Mouse (Mus musculus) 416B (cell line): ENCODE measurements around the gene Clip3.

Source experiments
- DNase-seq: peaks from one replicate; pipeline ENCODE4 v3.0.0; 2011; ENCODE audit warnings: low read depth

The Clip3 gene

DNA sequence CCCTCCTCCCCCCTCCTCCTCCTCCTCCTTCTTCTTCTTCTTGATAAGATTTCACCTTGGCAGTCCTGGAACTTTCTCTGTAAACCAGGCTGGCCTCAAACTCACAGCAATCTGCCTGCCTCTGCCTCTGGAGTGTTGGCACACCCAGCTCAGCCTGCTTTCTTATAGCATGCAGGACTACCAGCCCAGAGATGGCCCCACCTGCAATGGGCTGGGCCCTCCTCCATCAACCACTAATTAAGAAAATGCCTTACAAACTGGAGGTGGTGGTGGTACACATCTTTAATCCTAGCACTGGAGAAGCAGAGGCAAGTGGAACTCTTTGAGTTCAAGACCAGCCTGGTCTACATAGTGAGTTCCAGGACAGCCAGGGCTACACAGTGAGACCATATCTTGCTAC is 34.9 kb downstream of the Clip3 start:
- DNase-seq = no peak

DNA sequence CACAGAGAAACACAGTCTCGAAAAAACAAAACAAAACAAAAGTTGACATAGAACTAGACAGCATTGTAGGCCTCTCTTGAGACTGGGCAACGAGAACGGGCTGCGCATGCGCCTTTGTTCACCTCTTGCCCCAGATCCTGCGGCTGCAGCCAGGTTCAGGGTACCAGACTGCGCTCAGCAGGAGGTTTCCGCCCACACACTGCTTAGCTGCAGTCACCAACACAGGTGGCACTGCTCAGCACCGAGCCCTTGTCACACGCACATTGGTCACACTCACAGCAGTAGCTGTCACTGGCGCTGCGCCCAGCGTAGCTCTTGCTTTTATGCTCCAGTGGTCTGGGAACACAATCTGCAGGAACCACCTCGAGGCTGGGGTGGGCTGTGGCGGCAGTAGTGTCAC is 35.6 kb downstream of the Clip3 start:
- DNase-seq = no peak

DNA sequence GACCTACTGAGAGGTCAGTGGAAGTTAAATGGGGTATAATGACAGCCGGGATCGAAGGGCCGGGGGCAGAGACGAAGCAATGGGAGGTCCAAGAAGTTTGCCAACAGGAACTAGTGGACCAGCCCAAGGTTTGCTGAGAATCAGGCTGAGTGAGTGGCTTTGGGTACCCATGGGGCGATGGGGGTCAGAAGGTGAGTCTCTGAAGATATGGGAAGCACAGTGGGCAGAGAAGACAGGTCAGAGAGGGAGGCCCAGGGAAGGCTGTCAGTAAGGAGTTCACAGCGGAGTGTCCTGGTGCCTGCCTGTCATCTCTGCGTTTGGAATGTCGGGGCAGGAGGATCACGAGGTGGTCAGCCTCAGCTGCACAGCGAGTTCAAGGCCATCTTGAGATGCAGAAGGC is 36.9 kb downstream of the Clip3 start:
- DNase-seq = no peak

DNA sequence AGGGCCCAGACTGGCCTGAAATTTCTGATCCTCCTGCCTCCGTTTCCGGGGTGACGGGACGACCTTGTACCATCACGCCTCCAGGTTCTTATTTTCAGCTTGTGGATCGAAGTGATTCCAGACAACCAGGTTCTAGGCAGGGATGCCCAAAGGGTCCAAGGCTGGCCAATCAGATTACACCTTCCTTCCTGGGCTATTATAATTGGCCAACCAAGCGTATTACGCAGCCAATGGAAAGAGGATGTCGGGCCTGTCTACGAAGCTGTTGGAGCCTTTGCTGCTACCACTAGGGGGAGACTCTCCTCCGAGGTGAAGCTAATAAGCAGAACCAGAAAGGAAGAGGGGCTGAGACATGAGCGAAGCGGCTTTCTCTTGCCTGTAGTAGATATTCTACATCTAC is 40.4 kb downstream of the Clip3 start:
- peak; percentile 93 for DNase-seq

DNA sequence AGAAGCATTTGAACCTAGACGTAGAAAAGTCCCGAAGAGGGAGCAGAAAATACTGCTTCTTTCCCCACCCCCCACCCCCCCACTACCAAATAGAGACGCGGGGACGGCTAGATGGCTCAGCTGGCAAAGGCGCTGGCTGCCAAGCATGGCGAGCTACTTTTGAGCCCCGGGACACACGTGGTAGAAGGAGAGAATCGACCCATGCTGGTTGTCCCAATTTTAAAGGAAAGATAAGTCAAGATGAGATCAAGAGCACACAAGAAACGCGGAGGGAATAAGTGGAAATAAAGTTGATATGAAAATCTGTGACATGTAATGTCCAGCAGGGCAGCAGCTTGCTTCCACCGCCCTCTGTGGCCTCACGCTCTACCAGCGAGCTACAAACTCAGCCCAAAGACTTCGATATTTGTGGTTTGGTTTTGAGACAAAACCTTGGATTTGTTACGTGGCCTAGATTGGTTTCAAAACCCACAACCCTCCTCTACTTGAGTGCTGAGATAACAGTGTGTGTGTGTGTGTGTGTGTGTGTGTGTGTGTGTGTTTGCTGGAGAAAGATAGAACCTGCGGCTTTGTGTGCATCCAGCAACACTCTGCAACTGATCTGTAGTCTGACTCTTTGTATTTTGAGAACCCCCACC is 41.2 kb downstream of the Clip3 start:
- DNase-seq = peak; percentile 94

DNA sequence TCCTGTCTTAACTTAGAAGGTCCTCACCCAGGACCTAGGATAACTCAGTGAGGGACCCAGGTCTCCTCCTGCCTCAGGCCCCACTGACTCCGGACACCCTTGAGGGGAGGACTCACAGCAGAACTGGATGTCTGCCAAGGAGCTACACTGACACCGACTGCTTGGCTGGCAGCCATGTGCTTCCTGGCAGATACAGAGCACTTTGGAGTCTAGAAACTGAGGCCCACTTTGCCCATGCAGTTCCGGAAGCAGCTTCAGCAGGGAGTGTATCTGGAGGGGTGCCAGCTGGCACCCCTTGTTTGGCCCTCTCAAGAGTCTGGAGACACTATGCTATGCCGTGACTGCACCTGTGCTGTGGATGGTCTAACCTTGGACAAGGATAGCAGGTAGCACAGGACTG is 41.9 kb downstream of the Clip3 start:
- peak; percentile 98 for DNase-seq

DNA sequence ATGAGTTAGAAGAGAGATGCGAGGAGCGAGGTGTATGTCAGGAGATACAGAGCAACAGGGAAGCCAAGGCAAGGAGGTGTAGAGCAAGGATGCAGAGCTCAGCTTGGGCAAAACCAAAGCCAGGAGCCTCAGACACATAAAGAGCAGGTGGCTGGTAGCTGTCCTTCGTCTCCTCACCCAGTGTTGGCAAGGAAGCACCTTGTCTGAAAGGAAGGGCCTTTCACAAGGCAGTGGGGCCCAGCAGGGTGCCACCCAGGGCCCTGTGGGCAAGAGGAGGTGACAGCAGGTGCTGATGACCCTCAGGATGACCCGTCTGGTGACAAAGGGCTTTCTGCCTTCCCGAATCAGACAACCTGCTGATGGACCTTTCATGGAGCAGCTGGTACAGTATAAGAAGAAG is 43.0 kb downstream of the Clip3 start:
- no peak for DNase-seq

DNA sequence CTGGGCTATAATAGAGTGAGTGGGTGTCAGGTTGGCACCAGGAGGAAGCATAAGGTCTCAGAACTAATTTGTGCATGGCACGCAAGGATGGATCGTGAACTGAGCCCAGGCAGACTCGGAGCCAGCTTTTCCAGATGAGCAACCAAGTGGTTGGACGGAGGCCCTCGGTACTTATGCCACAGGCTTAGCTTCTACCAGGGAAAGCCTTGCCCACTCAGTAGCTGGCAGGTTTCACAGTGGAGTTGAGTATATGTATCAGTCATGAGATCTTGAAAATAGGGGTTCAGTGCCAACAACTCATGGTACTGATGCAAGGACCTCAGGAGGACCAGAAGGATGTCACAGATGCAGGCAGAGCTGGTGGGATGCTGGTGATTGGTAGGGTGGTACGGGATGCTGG is 44.2 kb downstream of the Clip3 start:
- no peak for DNase-seq

DNA sequence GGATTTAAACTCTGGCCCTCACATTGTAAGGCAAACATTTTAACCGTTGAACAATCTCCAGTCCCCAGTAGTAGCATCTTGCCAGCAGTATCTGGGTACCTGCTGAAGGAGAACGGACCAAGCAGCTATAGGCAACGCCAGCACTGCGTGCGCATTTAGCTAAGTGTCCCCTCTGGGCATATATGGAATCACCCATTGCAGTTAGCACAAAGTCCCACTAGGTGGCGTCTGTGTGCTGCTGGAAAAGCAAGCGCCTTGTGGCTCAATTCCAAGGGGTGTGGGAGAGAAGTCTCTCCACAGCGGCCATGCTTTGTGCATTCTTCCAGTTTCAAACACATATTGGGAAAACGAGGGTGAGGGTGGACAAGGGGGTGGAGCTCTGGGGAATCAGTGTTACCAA is 44.9 kb downstream of the Clip3 start:
- DNase-seq = peak; percentile 90

DNA sequence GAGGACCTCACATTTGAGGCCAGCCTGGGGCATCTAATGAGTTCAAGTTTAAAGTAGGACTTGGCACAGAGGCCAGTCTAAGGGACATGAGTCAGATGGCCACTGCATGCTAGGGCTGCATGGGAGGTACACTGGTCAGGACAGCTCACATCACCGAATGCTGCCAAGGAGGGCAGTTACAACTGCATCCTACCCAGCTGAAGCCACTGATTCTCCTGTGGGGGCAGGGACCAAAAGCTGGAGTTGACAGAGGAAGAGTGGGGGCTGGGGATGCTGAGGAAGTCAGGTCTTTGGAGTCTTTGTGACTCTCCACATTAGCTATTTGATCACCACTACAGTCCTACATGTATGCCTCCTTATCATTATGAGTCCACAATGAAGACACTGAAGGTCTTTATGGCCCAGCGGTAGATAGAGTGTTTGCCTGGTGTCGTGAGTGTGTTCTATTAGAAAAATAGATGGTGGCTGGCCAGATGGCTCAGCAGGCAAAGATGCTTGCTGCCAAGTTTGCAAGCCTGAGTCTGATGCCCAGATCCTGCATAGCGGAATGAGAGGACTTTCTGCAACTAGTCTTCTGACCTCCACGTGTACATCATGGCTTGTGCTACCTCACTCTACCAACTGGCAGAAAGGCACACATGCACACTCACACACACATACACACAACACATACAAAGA is 48.0 kb downstream of the Clip3 start:
- no peak for DNase-seq

DNA sequence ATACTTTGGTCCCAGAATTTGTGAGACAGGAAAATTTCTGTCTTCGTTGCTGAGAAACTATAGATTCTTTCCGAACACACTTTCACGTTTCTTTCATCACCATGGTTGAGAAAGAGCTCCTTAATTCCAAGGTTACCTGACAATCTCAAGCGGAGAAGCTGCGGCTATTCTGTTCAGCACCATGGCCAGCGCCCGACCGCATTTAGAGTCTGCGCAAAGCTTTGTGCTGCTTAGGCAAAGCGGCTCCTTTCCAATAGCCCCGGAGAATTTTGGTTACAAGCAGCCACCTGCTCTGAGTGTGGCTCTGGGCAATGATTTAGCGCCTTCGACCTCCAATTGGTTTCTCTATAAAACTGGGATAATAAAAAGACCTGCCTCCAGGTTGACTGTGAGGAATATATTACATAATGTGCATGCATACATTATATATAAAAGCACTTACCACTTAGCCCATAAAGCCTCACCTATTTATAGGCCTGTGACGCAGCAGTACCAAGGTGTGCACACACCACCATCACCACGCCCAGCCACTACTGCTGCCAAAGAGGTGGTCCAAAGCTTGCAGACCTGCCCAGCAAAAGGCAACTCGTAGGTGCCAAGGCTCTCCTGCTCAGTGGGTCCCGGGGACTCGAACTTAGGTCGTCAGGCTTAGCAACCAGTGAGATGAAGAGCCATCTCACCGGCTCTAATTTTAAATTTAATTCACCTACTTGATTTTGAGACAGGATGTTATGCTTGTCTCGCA is 55.3 kb downstream of the Clip3 start:
- peak; percentile 60 for DNase-seq

DNA sequence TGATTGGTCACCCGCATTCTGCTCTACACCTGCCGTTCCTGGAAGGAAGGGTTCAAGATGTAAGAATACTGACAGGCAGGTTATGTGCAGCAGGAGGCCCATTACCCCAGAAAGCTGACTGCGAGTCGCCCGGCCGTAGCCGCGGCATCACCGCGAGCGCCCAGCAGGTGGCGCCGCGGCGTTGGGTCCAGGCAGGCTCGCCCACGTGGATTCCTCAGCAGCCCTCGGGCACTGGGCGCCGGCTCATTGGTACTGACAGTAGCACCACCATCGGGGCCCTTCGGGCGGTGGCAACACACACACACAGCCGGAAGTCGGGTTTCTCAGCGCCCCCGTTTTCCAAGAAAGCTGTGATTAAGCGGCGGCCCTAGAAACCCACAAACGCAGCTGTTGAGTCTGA is 56.3 kb downstream of the Clip3 start:
- DNase-seq = peak; percentile 65

DNA sequence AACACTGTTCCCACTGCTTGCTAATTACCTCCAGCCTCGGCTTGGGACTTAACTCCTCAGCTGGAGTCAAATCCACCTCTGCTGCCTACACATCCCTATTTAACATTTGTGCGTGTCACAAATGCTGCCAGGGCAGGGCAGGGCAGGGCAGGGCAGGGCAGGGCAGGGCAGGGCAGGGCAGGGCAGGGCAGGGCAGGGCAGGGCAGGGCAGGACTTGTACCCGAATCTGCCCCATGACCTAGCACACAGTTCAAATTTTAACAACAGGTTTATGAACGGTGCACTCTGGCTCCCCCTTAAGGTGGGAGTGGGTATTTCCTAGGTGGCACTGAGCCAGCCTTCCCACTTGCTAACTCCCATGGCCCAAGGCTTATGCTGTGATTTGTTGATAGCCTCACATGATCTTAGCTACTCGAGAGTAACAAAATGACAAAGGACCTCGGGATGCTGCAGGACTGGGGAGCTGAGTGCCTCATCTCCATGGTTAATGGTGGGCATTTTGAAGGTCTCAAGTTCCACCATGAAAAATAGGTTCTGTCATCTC is 61.8 kb downstream of the Clip3 start:
- peak; percentile 68 for DNase-seq

DNA sequence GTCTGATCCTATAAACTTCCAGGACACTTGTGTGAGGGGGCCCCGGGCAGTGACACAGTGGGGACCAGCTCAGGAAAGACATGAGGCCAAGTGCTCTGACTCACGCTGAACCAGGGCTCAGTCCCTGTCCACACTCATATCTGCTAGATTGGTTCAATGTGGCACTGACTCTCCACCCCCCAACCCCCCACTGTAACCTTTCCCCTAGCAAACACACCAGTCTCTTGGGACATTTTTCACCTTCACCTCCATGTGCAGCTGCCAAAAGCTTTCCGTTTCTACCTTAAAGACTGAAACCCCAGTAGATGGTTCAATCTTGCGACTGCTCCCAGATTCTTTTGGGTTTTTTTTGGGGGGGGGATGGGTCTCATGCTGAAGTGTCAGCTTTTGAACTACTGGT is 62.5 kb downstream of the Clip3 start:
- no peak for DNase-seq
